Mouse (Mus musculus) forebrain, embryonic 11.5 days (tissue): Measurements from ENCODE around the gene Faap20. TPM values are rescaled to one million over a fixed set of nuclear protein-coding genes. Genes with fewer than 3 reads are reported as not detected.
A peak's percentile ranks its signal among the peaks of the same experiment; 100 is the strongest.

Experiments
- ATAC-seq: fragments of 200-750 bp; cut with Nextera tagmentation; replicated peaks from 2 replicates; pipeline ENCODE4 v1.8.0; 2017; ENCODE audit warnings: moderate TSS enrichment; ENCODE audit not compliant: low FRiP score
- DNase-seq: peaks from one replicate; pipeline ENCODE4 v3.0.0-alpha.2; 2017; ENCODE audit warnings: low spot score
- H3K27ac ChIP-seq: fragments of 300-500 bp; sonication (generic); 2 replicates; pipeline ENCODE4 v1.5.1; 2014; ENCODE audit warnings: low read depth, low read length
- H3K27me3 ChIP-seq: fragments of 300-500 bp; sonication (generic); 2 replicates; pipeline ENCODE4 v1.6.1; 2014; ENCODE audit warnings: mild to moderate bottlenecking, low read length, mixed read lengths; ENCODE audit not compliant: control insufficient read depth, insufficient read depth
- H3K36me3 ChIP-seq: fragments of 300-500 bp; sonication (generic); 2 replicates; pipeline ENCODE4 v1.6.1; 2014; ENCODE audit warnings: mild to moderate bottlenecking, low read length, moderate library complexity, mixed read lengths; ENCODE audit not compliant: control insufficient read depth, insufficient read depth
- H3K4me1 ChIP-seq: fragments of 300-500 bp; sonication (generic); replicated peaks from 2 replicates; pipeline ENCODE4 v1.6.1; 2014; ENCODE audit warnings: low read length, mixed read lengths; ENCODE audit not compliant: control insufficient read depth, insufficient read depth
- H3K4me2 ChIP-seq: fragments of 300-500 bp; sonication (generic); 2 replicates; pipeline ENCODE4 v1.6.1; 2014; ENCODE audit warnings: low read depth, mild to moderate bottlenecking, low read length, moderate library complexity, mixed read lengths; ENCODE audit not compliant: severe bottlenecking
- H3K4me3 ChIP-seq: fragments of 300-500 bp; sonication (generic); 2 replicates; pipeline ENCODE4 v1.5.1; 2014; ENCODE audit warnings: low read depth, low read length
- H3K9ac ChIP-seq: fragments of 300-500 bp; sonication (generic); 2 replicates; pipeline ENCODE4 v1.6.1; 2014; ENCODE audit warnings: low read length
- H3K9me3 ChIP-seq: fragments of 300-500 bp; sonication (generic); 2 replicates; pipeline ENCODE4 v1.6.1; 2016; ENCODE audit warnings: low read length, mixed read lengths; ENCODE audit not compliant: control insufficient read depth
- WGBS: fragments of 180-500 bp; shearing (Covaris S2); extraction: QIAGEN DNeasy Blood & Tissue Kit; methylation state at CpG from one replicate; pipeline ENCODE4 v1.1.7; 2014; 5-methylcytosine and 5-hydroxymethylcytosine counted together
- polyA plus RNA-seq: library from polyadenylated mRNA; unstranded; fragments of >200 nt; fragmentation: Nextera tagmentation; extraction: Ambion mirVana; gene quantifications from 2 replicates; pipeline ENCODE4 v1.2.1, GENCODE M21; 2014

The Faap20 gene
- polyA plus RNA-seq, 1 experiment from 2014 or later: 105 TPM

DNA sequence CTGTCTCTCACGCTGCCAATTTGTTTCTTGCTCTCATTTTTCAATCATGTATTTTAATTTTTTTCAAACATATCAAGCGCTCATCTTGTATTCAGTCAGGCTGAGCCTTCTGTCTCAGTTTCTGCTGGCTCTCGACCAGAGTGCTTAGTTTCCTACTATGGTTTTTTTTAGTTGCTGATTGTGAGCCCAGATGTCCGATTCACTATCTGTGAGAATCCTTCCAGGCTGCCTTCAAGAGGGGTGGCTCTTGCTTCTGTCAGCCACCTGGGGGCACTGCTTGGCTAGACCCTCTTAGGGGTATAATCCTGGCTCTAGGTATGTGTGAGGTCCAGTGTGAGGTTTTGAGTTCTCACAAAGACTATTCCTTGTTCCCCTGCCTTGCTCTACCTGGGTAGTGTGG is 46.4 kb downstream of the Faap20 start:
- H3K9ac ChIP-seq: no peak overlapping the region
- WGBS: 84% methylated on average over 4 of the region's 4 CpGs
- no peak overlapping the region for H3K4me3 ChIP-seq
- no peak for ATAC-seq
- no peak for DNase-seq
- no peak overlapping the region for H3K27ac ChIP-seq
- no peaks in the 10 kb centered on the region for H3K27me3 ChIP-seq
- no peaks in the 10 kb centered on the region for H3K36me3 ChIP-seq
- no peaks in the 10 kb centered on the region for H3K4me1 ChIP-seq
- no peaks in the 10 kb centered on the region for H3K9me3 ChIP-seq
- H3K4me2 ChIP-seq: no peak overlapping the region

DNA sequence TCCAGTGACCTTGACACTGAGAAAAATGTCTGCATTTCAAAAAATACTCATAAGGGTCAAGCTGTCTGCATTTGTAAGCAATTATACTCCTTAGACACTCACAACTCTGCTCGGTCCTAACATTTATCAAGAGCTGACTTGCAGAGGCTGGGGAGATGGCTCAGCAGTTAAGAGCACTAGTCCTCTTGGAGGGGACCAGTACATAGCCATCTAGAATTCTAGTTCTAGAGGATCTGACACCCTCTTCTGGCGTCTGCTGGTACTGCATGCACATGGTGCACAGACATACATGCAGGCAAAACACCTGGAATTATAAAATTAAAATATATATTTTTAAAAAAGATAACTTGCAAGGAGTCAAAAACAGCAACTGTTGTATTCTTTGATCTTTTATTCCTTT is 47.5 kb downstream of the Faap20 start:
- ATAC-seq: no peak
- Histone ChIP-seq H3K4me2 (no peak overlapping the region), H3K36me3 (no peaks in the 10 kb centered on the region), H3K27me3 (no peaks in the 10 kb centered on the region), H3K9ac (no peak overlapping the region), H3K9me3 (no peaks in the 10 kb centered on the region), H3K4me1 (no peaks in the 10 kb centered on the region), H3K27ac (no peak overlapping the region), H3K4me3 (no peak overlapping the region)
- DNase-seq: peak; percentile 61
- WGBS: 59% methylated on average over 2 of the region's 2 CpGs

DNA sequence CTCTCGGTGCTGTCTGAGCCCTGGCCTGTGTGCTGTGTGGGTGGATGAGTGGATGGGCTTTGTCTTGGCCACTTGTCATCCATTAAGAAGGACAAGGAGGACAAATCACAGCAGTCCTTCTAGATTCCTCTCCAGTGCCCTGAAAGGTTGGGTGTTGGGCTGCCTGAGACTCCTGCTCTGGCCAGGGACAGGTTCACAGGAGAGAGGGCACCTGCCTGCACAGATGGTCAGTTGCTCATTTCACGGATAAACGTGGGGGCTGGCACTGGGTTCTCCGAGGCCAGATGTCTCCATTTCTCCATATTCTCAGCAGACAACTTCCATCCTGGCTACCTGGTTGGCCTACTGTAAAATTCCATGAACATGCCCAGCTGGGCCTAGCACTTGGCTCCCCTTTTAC is 49.2 kb downstream of the Faap20 start:
- H3K9ac ChIP-seq: no peak overlapping the region
- DNase-seq: no peak

DNA sequence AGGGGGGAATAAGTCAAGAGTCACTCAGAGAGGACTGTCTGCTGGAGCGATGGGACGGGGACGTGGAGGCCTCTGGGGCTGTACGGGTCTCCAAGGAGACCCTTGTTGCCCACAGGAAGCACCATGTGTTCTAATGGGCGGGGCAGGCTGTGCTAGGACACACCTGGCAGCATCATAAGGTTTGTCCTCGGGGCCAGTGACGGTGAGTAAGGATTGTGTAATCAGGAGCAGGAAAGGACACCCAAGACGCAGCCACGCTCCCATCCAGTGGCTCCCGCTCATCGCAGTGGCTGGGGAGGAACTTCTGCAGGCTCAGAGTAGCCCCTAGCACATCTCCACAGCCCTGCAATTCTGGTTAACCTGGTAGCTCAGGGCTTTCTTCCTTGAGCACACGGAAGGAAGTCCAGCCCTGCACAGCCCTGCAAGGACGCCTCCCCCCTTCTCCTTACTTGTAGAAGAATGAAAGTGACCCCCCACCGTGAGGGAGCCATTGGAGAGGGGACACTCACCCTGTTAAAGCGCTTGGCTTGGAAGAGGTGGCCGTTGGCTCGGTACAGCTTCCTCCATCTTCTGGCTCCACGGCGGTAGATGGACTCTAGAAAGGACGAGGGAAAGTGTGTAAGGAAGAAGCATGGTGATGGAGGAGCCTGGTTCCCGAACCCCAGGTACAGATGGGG is 51.0 kb downstream of the Faap20 start:
- no peak overlapping the region for H3K4me2 ChIP-seq
- no peaks in the 10 kb centered on the region for H3K36me3 ChIP-seq
- DNase-seq: no peak
- H3K9ac ChIP-seq: no peak overlapping the region
- peaks cover 8% of the 10 kb centered on the region; the same call in 1 of the 2 replicates for H3K4me1 ChIP-seq
- H3K9me3 ChIP-seq: no peaks in the 10 kb centered on the region
- no peak overlapping the region for H3K27ac ChIP-seq
- WGBS: 80% methylated on average over 21 of the region's 21 CpGs
- no peak for ATAC-seq
- no peak overlapping the region for H3K4me3 ChIP-seq
- H3K27me3 ChIP-seq: no peaks in the 10 kb centered on the region

More for the DNA sequence above, 49.2 kb downstream of the Faap20 start:
- Histone ChIP-seq H3K9me3 (no peaks in the 10 kb centered on the region), H3K27ac (no peak overlapping the region), H3K4me1 (no peaks in the 10 kb centered on the region), H3K4me3 (no peak overlapping the region), H3K4me2 (no peak overlapping the region), H3K27me3 (no peaks in the 10 kb centered on the region), H3K36me3 (no peaks in the 10 kb centered on the region)
- ATAC-seq: no peak
- WGBS: 91% methylated on average over 4 of the region's 4 CpGs

DNA sequence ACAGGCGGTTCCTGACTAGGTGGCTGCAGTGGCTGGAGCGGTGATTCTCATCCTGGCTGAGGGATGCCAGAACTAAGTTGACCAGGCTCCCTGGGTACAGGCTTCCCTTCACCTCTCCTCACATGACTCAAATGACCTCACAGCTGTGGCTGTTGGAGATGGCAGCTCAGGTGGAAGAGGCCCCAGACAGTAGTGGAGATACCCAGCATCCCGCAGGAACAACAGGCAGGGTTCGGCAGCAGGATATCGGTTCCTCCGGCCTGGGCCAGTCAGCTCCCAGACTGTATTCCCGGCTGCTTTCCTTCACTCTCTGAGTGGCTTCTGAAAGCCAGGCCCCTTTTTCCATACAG is 51.5 kb downstream of the Faap20 start:
- Histone ChIP-seq H3K9me3 (no peaks in the 10 kb centered on the region), H3K36me3 (no peaks in the 10 kb centered on the region), H3K4me3 (no peak overlapping the region), H3K27me3 (no peaks in the 10 kb centered on the region), H3K27ac (no peak overlapping the region), H3K9ac (no peak overlapping the region), H3K4me2 (no peak overlapping the region), H3K4me1 (peaks cover 11% of the 10 kb centered on the region; the same call in 1 of the 2 replicates)
- DNase-seq: no peak
- 98% methylated on average over 7 of the region's 7 CpGs for WGBS
- ATAC-seq: no peak

DNA sequence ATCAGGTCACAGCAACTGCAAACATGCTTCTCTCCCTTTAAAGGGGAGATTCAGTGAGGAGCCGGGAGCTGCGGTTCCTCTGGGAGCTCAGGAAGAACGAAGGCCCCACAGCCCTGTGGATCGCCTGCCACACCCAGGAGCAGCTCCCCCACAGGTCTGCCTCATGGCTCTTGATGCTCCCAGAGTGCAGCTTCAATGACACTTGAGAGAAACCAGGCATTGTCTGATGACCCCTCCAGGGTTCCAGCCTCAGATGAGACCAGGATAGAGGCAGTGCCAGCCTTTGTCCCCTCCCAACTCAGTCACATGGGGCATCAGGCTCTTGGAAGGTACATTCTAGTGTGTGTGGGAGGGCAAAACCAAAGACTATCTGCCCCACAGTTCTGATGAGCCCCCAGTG is 52.4 kb downstream of the Faap20 start:
- no peak for DNase-seq
- Histone ChIP-seq H3K9ac (no peak overlapping the region), H3K4me1 (peaks cover 17% of the 10 kb centered on the region), H3K27ac (no peak overlapping the region), H3K9me3 (no peaks in the 10 kb centered on the region), H3K4me3 (no peak overlapping the region), H3K36me3 (no peaks in the 10 kb centered on the region), H3K4me2 (no peak overlapping the region), H3K27me3 (no peaks in the 10 kb centered on the region)
- no peak for ATAC-seq
- WGBS: 77% methylated on average over 4 of the region's 4 CpGs

DNA sequence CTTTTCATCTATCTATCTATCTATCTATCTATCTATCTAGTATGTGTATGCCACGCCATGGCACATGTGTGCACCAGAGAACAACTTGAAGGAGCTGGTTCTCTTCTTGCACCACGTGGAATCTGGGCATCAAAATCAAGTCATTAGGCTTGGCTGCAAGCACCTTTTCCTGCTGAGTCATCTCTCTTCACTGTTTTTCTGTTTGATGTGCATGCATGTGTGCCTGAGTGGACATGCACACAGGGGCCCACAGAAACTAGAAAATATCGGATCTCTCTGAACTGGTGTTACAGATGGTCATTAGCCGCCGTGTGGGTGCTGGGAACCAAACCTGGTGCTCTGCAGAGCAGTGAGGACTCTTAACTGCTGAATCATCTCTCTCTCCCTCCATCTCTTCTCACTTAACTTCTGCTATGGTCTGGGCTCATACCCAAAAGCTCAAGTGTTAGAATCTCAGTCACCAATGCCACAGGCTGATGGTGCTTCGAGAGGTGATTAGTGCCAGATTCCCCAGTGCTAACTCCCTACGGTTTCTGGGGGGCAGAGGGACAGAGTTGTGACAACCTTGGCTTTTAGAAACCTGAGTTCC is 55.0 kb downstream of the Faap20 start:
- Histone ChIP-seq H3K4me3 (no peak overlapping the region), H3K9ac (no peak overlapping the region), H3K27ac (peak overlapping the region; percentile 48; the same call in 1 of the 2 replicates), H3K9me3 (no peaks in the 10 kb centered on the region), H3K27me3 (no peaks in the 10 kb centered on the region), H3K36me3 (no peaks in the 10 kb centered on the region), H3K4me2 (no peak overlapping the region), H3K4me1 (peaks cover 24% of the 10 kb centered on the region)
- DNase-seq (no peak), ATAC-seq (no peak)
- 91% methylated on average over 7 of the region's 7 CpGs for WGBS

DNA sequence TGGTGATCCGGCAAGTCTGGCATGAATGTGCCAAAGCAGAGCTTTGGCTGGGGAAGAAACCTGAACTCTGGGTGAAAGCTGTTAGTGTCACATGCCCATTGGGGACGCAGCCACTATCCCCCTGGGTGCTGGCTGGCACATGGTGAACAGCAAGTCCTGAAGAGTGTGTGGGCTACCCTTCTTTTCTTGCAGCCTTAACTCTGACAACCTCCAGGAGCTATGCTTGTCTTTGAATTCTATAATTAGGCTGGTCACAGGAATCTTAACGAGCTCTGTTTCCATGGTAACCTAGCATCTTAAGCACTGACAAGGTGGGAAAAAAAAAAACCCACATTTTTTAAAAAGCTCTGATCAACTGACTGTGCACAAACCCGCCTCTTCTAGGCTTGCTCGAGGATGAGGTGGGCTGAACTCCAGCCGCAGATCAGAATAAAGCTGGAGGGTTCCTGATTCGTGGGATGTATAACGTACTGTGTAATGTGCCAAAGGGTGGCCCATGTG is 56.0 kb downstream of the Faap20 start:
- Histone ChIP-seq H3K36me3 (no peaks in the 10 kb centered on the region), H3K9me3 (no peaks in the 10 kb centered on the region), H3K9ac (peak overlapping the region; percentile 3; the same call in 1 of the 2 replicates), H3K27me3 (no peaks in the 10 kb centered on the region), H3K4me1 (peaks cover 24% of the 10 kb centered on the region), H3K4me2 (0 out of 2 replicates have a peak overlapping the region, but pooled peaks have one; percentile 18), H3K4me3 (no peak overlapping the region), H3K27ac (peak overlapping the region; percentile 48; the same call in 1 of the 2 replicates)
- 29% methylated on average over 8 of the region's 8 CpGs for WGBS
- no peak for DNase-seq
- ATAC-seq: peak; percentile 70
